In the genomic region with DNA sequence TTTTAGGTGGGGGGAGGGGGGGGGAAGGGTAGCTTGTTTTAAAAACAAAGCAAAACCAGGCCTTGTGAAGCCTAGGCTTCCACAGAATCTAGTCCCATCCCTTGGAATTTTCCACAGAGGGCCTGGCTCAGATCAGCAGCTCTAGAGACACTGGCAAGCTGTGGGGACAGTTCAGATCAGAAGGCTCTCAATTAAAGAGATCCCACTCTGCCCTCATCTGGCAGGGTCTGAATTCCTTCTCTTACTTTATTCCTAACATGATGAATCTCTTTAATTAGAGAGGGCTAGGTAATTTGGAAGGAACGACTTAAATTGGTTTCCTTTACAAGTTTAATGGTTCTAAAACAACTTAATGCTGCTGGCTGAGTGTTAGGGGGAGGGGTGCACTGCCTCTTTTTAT, we compare ENCODE assay signal across 9 mouse cellular contexts.
DNase-seq lines count a peak whose midpoint lies in the region; ATAC-seq and TF ChIP-seq lines count a peak whose summit lies in the region.
"Had no signal": no experiment of that assay in that cellular context is flagged by ENCODE, and none has a peak within 500 bp of the region (broad histone marks: within the 10 kb centered on the region; RNA-seq: fewer than 3 reads in every experiment).

No protein-coding gene starts in this region.

- no peak for ATAC-seq in kidney, postnatal 0 days (replicated peaks; ENCODE audit: low FRiP score, low read depth)
- no peak for ATAC-seq in megakaryocyte progenitor cell, adult 5-6 weeks (replicated peaks; ENCODE audit: poor library complexity)
- ATAC-seq in activated CD4-positive, CD25-positive, alpha-beta regulatory T cell, adult 4 months, result no peak

- TF ChIP-seq POLR2A in cerebellum, adult 2 months (IDR thresholded peaks at IDR 0.05; ENCODE audit: borderline replicate concordance, insufficient read depth, low read length), result no peak

- no peak overlapping the region for H3K9ac ChIP-seq in kidney, postnatal 0 days (ENCODE audit: low read depth, low read length)
- H3K9ac ChIP-seq: embryonic facial prominence, embryonic 15.5 days had no signal

- no peak overlapping the region for H3K4me3 ChIP-seq in layer of hippocampus, adult 2 months
- no peak overlapping the region for H3K4me3 ChIP-seq in cerebellum, adult 2 months (replicated peaks; ENCODE audit: insufficient read depth, low read depth, low read length)
- no peak overlapping the region for H3K4me3 ChIP-seq in kidney, postnatal 0 days (replicated peaks; ENCODE audit: low read depth, low read length)
- H3K4me3 ChIP-seq: embryonic facial prominence, embryonic 15.5 days had no signal

- no peaks in the 10 kb centered on the region for H3K36me3 ChIP-seq in kidney, postnatal 0 days (ENCODE audit: insufficient read depth, low read length)
- H3K36me3 ChIP-seq: embryonic facial prominence, embryonic 15.5 days had no signal

- TF ChIP-seq CTCF in layer of hippocampus, adult 2 months (conservative IDR thresholded peaks at IDR 0.05), result peak; percentile 61
- TF ChIP-seq CTCF in cerebellum, adult 2 months (IDR thresholded peaks at IDR 0.05; ENCODE audit: borderline replicate concordance, insufficient read depth, low read depth, low read length), result peak; percentile 18; the same call in 1 of the 2 replicates
- peak; percentile 41; the same call in 1 of the 2 replicates for TF ChIP-seq CTCF in kidney, postnatal 0 days (IDR thresholded peaks at IDR 0.05; ENCODE audit: low read depth)

- 0 out of 2 replicates have a peak overlapping the region, but pooled peaks have one; percentile 16 for H3K27ac ChIP-seq in layer of hippocampus, adult 2 months
- H3K27ac ChIP-seq in cerebellum, adult 2 months (ENCODE audit: insufficient read depth, low read length), result no peak overlapping the region
- no peak overlapping the region for H3K27ac ChIP-seq in kidney, postnatal 0 days
- H3K27ac ChIP-seq: embryonic facial prominence, embryonic 15.5 days had no signal

- peak; percentile 28 for DNase-seq in embryo, embryonic 10.5 days (ENCODE audit: low spot score)
- no peak for DNase-seq in embryo, embryonic 10 days (ENCODE audit: low spot score)
- peak in 1 of 2 experiments; percentile 18 for DNase-seq in layer of hippocampus, adult 2 months (ENCODE audit: low spot score in 2 of 2)
- no peak for DNase-seq in layer of hippocampus, adult 9-11 months
- DNase-seq in cerebellum, adult 2 months, result peak; percentile 38 to 67
- DNase-seq in kidney, postnatal 0 days (ENCODE audit: low spot score), result peak; percentile 68

- H3K4me2 ChIP-seq in kidney, postnatal 0 days (ENCODE audit: low read length), result no peak overlapping the region
- H3K4me2 ChIP-seq: embryonic facial prominence, embryonic 15.5 days had no signal

- WGBS in cerebellum, adult 2 months, result 54% methylated on average over 1 of the region's 1 CpGs
- WGBS in kidney, postnatal 0 days, result 0% methylated on average over 1 of the region's 1 CpGs

- no peaks in the 10 kb centered on the region for H3K27me3 ChIP-seq in cerebellum, adult 2 months (ENCODE audit: control insufficient read depth, insufficient read depth, low read length)
- H3K27me3 ChIP-seq in kidney, postnatal 0 days (ENCODE audit: insufficient read depth, low read length), result no peaks in the 10 kb centered on the region
- H3K27me3 ChIP-seq: embryonic facial prominence, embryonic 15.5 days had no signal

- H3K4me1 ChIP-seq in cerebellum, adult 2 months (ENCODE audit: control insufficient read depth, insufficient read depth, low read length), result 0 out of 2 replicates have a peak, but pooled peaks cover 2% of the 10 kb centered on the region
- 0 out of 2 replicates have a peak, but pooled peaks cover 4% of the 10 kb centered on the region for H3K4me1 ChIP-seq in kidney, postnatal 0 days (replicated peaks; ENCODE audit: insufficient read depth, low read length)
- H3K4me1 ChIP-seq: embryonic facial prominence, embryonic 15.5 days had no signal

- no peaks in the 10 kb centered on the region for H3K9me3 ChIP-seq in kidney, postnatal 0 days (replicated peaks; ENCODE audit: low read length)
- H3K9me3 ChIP-seq: embryonic facial prominence, embryonic 15.5 days had no signal

Comparison
In these comparisons a context has a peak if more than half of its experiments do, and no peak if none do; other contexts are left out.
1. DNase-seq: peak in embryo, embryonic 10.5 days (single experiment), cerebellum, adult 2 months (2 of 2) and kidney, postnatal 0 days (single experiment); none in embryo, embryonic 10 days (single experiment) and layer of hippocampus, adult 9-11 months (single experiment).
2. Peak in every context shown above with its lines, with median percentiles within 50 percentile points of each other: CTCF ChIP-seq.